Mouse (Mus musculus) liver, embryonic 12.5 days (tissue): ENCODE results near the gene Ube2o. TPM values are rescaled to one million over a fixed set of nuclear protein-coding genes. Genes with fewer than 3 reads are reported as not detected.
"Not testable (repeated sequence)": the region's sequence is repeated elsewhere in the genome, so short reads cannot be mapped to it uniquely, and the experiment has no call there.

Experiments
- ATAC-seq: fragments of 200-750 bp; cut with Nextera tagmentation; 2 replicates; pipeline ENCODE4 v1.8.0; 2017; ENCODE audit warnings: moderate number of reproducible peaks, mild to moderate bottlenecking, moderate library complexity
- H3K27ac ChIP-seq: fragments of 300-500 bp; sonication (generic); 2 replicates; pipeline ENCODE4 v1.5.1; 2016; ENCODE audit warnings: mild to moderate bottlenecking
- H3K27me3 ChIP-seq: fragments of 300-500 bp; sonication (generic); replicated peaks from 2 replicates; pipeline ENCODE4 v1.6.1; 2016; ENCODE audit warnings: mild to moderate bottlenecking, moderate library complexity
- H3K36me3 ChIP-seq: fragments of 300-500 bp; sonication (generic); 2 replicates; pipeline ENCODE4 v1.6.1; 2016; ENCODE audit warnings: mild to moderate bottlenecking, moderate library complexity
- H3K4me1 ChIP-seq: fragments of 300-500 bp; sonication (generic); 2 replicates; pipeline ENCODE4 v1.6.1; 2016
- H3K4me2 ChIP-seq: fragments of 300-500 bp; sonication (generic); 2 replicates; pipeline ENCODE4 v1.6.1; 2016; ENCODE audit warnings: mild to moderate bottlenecking, moderate library complexity
- H3K4me3 ChIP-seq: fragments of 300-500 bp; sonication (generic); 2 replicates; pipeline ENCODE4 v1.5.1; 2016; ENCODE audit warnings: mild to moderate bottlenecking, moderate library complexity
- H3K9ac ChIP-seq: fragments of 300-500 bp; sonication (generic); 2 replicates; pipeline ENCODE4 v1.6.1; 2016; ENCODE audit warnings: mild to moderate bottlenecking, moderate library complexity
- H3K9me3 ChIP-seq: fragments of 300-500 bp; sonication (generic); replicated peaks from 2 replicates; pipeline ENCODE4 v1.6.1; 2016; ENCODE audit warnings: mild to moderate bottlenecking, moderate library complexity
- WGBS: fragments of 180-500 bp; shearing (Covaris S2); methylation state at CpG from one replicate; pipeline ENCODE4 v1.1.7; 2016; ENCODE audit not compliant: insufficient replicate concordance; 5-methylcytosine and 5-hydroxymethylcytosine counted together
- polyA plus RNA-seq: library from polyadenylated mRNA; unstranded; fragments of >200 nt; fragmentation: Nextera tagmentation; extraction: Ambion mirVana; gene quantifications from 2 replicates; pipeline ENCODE4 v1.2.1, GENCODE M21; 2016

The Ube2o gene
- polyA plus RNA-seq, 1 experiment from 2014 or later: 40.2 TPM

- WGBS: 39% methylated on average over 34 of the region's 34 CpGs
- H3K4me3 ChIP-seq: peak overlapping the region; percentile 21
These were observed 82.7 kb downstream of the Ube2o start for GRCm38 (mm10) chr11:116498596-116498995.

DNA sequence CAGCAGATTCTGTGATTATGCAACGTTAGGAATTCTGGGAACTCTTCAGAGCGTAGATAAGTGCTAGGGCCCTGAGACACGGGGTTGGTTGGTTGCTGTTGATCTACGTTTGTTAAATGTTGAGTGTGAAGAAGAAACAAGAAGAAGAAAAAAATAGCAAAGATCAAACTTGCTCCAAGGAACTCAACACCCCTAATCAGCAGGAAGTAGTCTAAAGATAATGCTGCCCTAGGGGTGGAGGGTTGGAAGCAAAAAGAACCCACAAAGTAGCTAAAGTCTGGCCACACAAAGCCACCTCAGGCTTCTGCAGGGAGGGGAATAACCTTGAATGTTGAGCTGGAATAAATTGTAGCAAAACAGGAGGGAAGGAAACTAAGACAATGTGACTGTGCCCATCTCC is 83.9 kb downstream of the Ube2o start:
- H3K27me3 ChIP-seq: no peaks in the 10 kb centered on the region
- no peaks in the 10 kb centered on the region for H3K9me3 ChIP-seq
- no peak overlapping the region for H3K9ac ChIP-seq
- no peak overlapping the region for H3K4me2 ChIP-seq
- peaks cover 36% of the 10 kb centered on the region for H3K4me1 ChIP-seq
- no peak overlapping the region for H3K27ac ChIP-seq
- H3K36me3 ChIP-seq: no peaks in the 10 kb centered on the region
- WGBS: 22% methylated on average over 4 of the region's 4 CpGs
- no peak overlapping the region for H3K4me3 ChIP-seq
- no peak for ATAC-seq

More at GRCm38 (mm10) chr11:116498596-116498995, 82.7 kb downstream of the Ube2o start:
- H3K4me2 ChIP-seq: peak overlapping the region; percentile 58
- H3K36me3 ChIP-seq: no peaks in the 10 kb centered on the region
- H3K27ac ChIP-seq: no peak overlapping the region
- ATAC-seq: no peak
- no peak overlapping the region; the same call in 1 of the 2 replicates for H3K9ac ChIP-seq
- peaks cover 30% of the 10 kb centered on the region for H3K4me1 ChIP-seq
- no peaks in the 10 kb centered on the region for H3K9me3 ChIP-seq
- H3K27me3 ChIP-seq: no peaks in the 10 kb centered on the region

DNA sequence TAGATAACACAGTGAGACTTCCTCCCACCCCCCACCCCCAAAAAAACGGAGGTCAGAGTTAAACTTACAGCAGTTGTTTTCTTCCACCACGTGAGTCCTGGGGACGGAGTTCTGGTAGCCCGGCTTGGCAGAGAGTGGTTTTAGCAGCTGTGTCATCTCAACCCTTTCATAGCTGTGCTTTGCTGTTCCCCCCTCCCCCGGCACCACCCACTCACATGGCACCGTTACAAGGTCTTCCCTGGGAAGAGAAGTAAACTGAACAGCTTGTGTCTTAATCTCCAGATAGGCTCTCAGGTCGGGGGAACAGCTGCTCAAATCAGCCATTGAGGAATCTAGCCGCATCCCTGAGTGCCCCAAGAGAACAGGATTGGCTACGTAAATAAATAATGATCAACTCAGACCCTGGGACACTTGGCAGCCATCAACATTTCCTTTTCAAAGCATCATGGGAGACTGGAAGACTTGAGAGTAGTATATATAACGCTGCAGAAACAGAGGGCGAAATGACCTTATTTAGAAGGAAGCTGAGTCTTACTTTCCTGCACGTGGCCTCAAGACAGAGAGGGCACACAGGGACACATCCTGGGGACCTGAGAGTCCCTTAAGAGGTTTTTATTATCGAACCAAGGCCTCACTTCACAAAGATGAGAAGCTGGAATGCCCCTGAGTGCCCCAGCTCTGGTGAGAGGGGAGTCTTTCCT is 86.6 kb downstream of the Ube2o start:
- 61% methylated on average over 13 of the region's 13 CpGs for WGBS

DNA sequence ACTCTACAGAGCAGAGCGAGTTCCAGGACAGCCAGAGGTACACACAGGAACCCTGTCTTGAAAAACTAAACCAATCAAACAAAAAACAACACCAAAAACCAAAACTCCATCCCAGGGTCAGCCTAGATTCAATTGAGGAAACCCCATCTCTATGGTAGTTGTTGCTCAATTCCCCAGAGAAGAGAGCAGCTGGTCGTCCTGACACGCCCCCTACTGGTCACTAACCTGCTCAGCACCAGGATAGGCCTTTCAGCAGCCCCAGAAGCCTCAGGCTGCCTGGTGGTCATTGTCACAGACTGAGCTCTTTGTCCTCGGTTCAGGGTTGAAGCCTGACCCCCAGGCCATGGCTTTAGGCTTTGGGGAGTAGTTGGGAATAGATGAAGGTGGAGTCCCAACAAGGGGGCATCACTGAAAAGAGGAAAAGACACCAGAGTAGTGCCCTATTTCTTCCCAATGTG is 87.4 kb downstream of the Ube2o start, which contains the start of gene Prpsap1:
TSS of gene Prpsap1 (minus strand) at position 408 of the 458 bp plus-strand sequence.
- Histone ChIP-seq H3K27ac (peak within 1 kb of the TSS; percentile 8; the same call in 1 of the 2 replicates), H3K27me3 (no peaks in the 10 kb centered on the region), H3K9ac (no peak within 1 kb of the TSS), H3K9me3 (0 out of 2 replicates have a peak, but pooled peaks cover 2% of the 10 kb centered on the region), H3K4me1 (peaks cover 36% of the 10 kb centered on the region), H3K4me2 (no peak within 1 kb of the TSS), H3K36me3 (no peaks in the 10 kb centered on the region), H3K4me3 (no peak within 1 kb of the TSS)
- WGBS: 25% methylated on average over 4 of the region's 4 CpGs
- ATAC-seq: 0 out of 2 replicates have a peak, but pooled peaks have one; percentile 16

More for the DNA sequence above, 86.6 kb downstream of the Ube2o start:
- H3K27me3 ChIP-seq: no peaks in the 10 kb centered on the region
- no peaks in the 10 kb centered on the region for H3K9me3 ChIP-seq
- ATAC-seq: no peak
- H3K4me2 ChIP-seq: no peak overlapping the region
- H3K4me1 ChIP-seq: peaks cover 29% of the 10 kb centered on the region
- H3K27ac ChIP-seq: peak overlapping the region; percentile 8; the same call in 1 of the 2 replicates
- H3K36me3 ChIP-seq: no peaks in the 10 kb centered on the region
- H3K4me3 ChIP-seq: no peak overlapping the region
- H3K9ac ChIP-seq: no peak overlapping the region

DNA sequence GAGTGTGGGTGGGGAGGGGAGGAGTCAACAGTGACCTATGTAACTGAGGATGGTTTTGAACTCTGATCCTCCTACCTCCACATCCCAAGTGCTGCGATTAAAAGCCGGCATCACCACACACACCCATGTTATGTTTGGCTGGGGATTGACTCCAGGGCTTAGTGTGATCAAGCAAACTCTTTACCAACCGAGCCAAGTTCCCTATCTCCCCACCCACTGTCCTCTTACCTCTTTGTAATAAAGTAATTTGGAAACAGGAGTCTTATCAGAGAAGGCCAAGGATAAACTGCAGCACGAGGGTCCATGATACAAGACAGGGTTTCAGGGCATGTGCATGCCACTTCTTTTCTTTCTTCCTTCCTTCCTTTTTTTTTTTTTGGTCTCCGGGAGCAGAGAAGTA is 88.1 kb downstream of the Ube2o start:
- no peak overlapping the region for H3K9ac ChIP-seq
- no peak overlapping the region for H3K27ac ChIP-seq
- no peak overlapping the region for H3K4me2 ChIP-seq
- 0 out of 2 replicates have a peak, but pooled peaks cover 6% of the 10 kb centered on the region for H3K9me3 ChIP-seq
- no peak for ATAC-seq
- no peaks in the 10 kb centered on the region for H3K27me3 ChIP-seq
- 54% methylated on average over 5 of the region's 5 CpGs for WGBS
- peaks cover 4% of the 10 kb centered on the region; the same call in 1 of the 2 replicates for H3K36me3 ChIP-seq
- no peak overlapping the region for H3K4me3 ChIP-seq
- peaks cover 34% of the 10 kb centered on the region for H3K4me1 ChIP-seq

DNA sequence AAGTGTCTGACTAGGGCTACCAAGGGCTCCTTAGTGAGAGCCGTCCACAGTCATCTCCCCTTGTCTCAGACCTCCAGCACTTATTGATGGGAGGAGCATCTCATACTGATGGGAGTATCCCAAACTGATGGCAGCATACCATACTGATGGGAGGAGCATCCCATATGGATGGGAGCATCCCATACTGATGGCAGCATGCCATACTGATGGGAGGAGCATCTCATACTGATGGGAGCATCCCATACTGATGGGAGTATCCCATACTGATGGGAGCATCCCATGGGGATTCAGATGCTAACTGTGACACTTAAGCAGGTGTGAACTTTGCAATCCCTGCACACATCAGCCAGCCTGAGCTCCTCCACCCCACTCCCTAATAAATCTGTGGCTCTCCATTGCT is 88.7 kb downstream of the Ube2o start:
- not testable (repeated sequence) for H3K4me3 ChIP-seq, H3K9ac ChIP-seq, ATAC-seq, H3K27me3 ChIP-seq, H3K9me3 ChIP-seq, H3K4me2 ChIP-seq, H3K27ac ChIP-seq
- WGBS: 60% methylated on average over 1 of the region's 1 CpGs
- Histone ChIP-seq H3K4me1 (peaks cover 34% of the 10 kb centered on the region), H3K36me3 (peaks cover 11% of the 10 kb centered on the region)

- no peaks in the 10 kb centered on the region for H3K27me3 ChIP-seq
- H3K36me3 ChIP-seq: peaks cover 22% of the 10 kb centered on the region
- H3K9me3 ChIP-seq: 0 out of 2 replicates have a peak, but pooled peaks cover 6% of the 10 kb centered on the region
- no peak overlapping the region for H3K4me3 ChIP-seq
- H3K4me2 ChIP-seq: peak overlapping the region; percentile 96
- H3K9ac ChIP-seq: no peak overlapping the region
- no peak overlapping the region for H3K27ac ChIP-seq
- peaks cover 30% of the 10 kb centered on the region for H3K4me1 ChIP-seq
- 59% methylated on average over 6 of the region's 6 CpGs for WGBS
- no peak for ATAC-seq
These were observed 89.9 kb downstream of the Ube2o start for GRCm38 (mm10) chr11:116491338-116491737.

DNA sequence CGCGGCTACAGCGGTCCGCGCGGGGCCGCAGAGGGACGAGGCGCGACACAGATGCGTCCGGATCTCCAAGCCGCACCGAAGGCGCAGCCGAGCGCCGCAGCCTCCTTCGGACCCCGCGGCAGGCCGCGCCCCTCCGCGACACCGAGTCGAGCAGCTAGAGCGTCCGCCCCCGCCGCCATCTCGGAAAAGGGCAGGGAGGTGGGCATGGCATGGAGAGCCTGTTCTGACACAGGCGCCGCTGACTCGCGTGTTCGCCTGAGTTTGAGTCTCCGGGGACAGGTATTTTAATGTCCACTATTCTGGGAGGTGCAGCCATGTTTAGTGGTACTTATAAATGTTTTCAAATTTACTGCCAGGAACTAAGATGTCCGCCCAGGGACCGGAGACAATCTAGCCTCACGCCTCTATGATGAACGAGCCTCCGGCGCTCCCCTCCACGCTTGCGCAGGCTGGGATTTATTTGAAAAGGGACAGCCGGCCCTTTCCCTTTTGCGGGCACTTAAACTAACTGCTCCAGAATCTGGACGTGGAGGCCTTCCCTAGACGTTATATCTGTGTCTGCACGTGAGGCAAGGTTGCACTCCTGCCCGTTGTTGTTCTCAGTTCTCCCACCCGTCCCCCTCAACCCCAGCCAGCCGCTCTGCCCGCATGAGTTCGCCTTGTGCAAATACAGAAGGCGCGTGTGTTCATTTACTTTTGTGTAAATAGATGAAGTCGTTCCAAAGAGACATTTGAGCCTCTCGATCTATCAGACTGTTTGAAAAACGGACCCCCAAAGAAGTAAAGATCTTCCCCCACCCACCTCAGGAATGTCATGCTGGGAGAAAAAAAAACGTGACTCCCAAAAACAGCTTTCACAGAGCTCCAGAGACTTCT is 90.8 kb downstream of the Ube2o start:
- no peaks in the 10 kb centered on the region for H3K27me3 ChIP-seq

DNA sequence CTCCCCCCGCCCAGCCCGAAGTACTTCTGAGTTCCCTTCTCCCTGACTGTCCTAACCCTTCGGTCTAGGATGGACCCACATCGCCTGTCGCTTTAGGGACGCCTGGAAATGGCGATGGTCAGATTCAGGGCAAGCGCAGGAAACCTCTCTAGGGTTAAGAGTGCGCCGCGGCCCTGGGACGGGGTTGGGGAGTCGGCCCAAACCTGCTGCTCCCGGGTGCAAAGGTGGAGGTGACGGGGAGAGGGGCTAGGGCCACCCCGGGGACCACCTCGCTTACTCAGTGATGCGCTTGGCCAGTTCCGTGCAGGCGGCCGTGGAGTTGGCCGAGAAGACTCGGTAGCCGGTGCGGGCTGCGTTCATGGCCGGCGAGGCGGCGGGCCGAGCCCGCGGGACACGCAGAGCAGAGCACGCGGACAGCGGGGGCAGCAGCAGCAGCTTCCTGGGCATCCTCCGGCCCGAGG is 91.4 kb downstream of the Ube2o start:
- H3K4me3 ChIP-seq: peak overlapping the region; percentile 93
- H3K4me1 ChIP-seq: peaks cover 30% of the 10 kb centered on the region
- H3K27me3 ChIP-seq: no peaks in the 10 kb centered on the region
- H3K4me2 ChIP-seq: peak overlapping the region; percentile 96
- peaks cover 38% of the 10 kb centered on the region for H3K36me3 ChIP-seq
- H3K27ac ChIP-seq: peak overlapping the region; percentile 84
- H3K9me3 ChIP-seq: 0 out of 2 replicates have a peak, but pooled peaks cover 6% of the 10 kb centered on the region
- H3K9ac ChIP-seq: peak overlapping the region; percentile 93
- ATAC-seq: peak; percentile 27
- under 1% methylated on average over 29 of the region's 39 CpGs for WGBS

More for the DNA sequence above, 90.8 kb downstream of the Ube2o start:
- peak; percentile 91 for ATAC-seq
- peak overlapping the region; percentile 93 for H3K9ac ChIP-seq
- H3K9me3 ChIP-seq: 0 out of 2 replicates have a peak, but pooled peaks cover 6% of the 10 kb centered on the region
- H3K4me2 ChIP-seq: peak overlapping the region; percentile 96
- H3K4me1 ChIP-seq: peaks cover 30% of the 10 kb centered on the region
- peak overlapping the region; percentile 84 for H3K27ac ChIP-seq
- H3K36me3 ChIP-seq: peaks cover 31% of the 10 kb centered on the region
- peak overlapping the region; percentile 93 for H3K4me3 ChIP-seq
- under 1% methylated on average over 61 of the region's 62 CpGs for WGBS

DNA sequence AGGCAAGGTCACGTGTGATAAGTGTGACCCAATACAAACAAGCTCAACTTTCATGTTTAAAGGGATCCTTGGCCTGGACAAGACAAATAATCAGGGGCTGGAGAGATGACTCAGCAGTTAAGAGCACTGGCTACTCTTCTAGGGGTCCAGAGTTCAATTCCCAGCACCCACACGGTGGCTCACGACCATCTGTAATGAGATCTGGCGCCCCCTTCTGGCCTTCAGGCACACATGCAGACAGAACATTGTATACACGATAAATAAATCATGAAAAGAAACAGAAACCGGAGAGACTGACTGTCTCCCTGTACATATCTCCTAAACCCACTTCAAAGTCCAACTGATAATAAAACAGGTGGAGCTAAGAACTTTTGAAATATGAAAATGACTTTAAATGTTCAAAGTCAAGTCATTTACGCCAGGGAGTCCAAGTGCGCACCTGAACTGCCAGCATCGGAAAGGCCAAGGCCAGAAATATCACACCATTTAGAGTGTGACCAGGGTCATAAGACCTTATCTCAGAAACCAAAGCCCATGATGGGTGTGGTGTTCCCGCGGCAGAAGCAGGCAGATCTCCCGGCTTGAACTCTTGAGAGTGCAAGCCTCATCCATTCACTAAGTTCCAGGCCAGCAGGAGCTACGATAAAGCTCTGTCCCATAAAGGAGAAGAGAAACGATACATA is 92.4 kb downstream of the Ube2o start:
- Histone ChIP-seq H3K4me2 (peak overlapping the region; percentile 96), H3K27me3 (no peaks in the 10 kb centered on the region), H3K4me1 (peaks cover 25% of the 10 kb centered on the region), H3K9ac (peak overlapping the region; percentile 93), H3K4me3 (peak overlapping the region; percentile 93), H3K27ac (no peak overlapping the region), H3K36me3 (peaks cover 48% of the 10 kb centered on the region), H3K9me3 (0 out of 2 replicates have a peak, but pooled peaks cover 6% of the 10 kb centered on the region)
- no peak for ATAC-seq
- 59% methylated on average over 14 of the region's 14 CpGs for WGBS

DNA sequence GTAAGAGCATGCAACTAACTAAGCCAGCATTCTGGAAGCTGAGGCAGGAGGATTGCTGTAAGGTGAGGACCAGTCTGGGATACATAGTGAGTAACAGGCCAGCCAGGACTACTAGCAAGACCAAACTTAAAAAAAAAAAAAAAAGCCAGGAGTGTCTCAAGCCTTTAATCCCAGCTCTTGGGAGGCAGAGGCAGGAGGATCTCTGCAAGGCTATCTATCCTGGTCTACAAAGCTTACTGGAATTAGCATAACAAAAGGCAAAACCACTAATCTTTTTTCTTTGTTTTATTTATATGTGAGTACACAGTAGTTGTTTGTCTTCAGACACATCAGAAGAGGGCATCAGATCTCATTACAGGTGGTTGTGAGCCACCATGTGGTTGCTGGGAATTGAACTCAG is 93.0 kb downstream of the Ube2o start:
- no peak overlapping the region for H3K4me2 ChIP-seq
- no peak for ATAC-seq
- H3K9ac ChIP-seq: no peak overlapping the region
- no peak overlapping the region for H3K27ac ChIP-seq
- H3K4me1 ChIP-seq: peaks cover 19% of the 10 kb centered on the region
- H3K9me3 ChIP-seq: 0 out of 2 replicates have a peak, but pooled peaks cover 6% of the 10 kb centered on the region
- H3K4me3 ChIP-seq: no peak overlapping the region
- peaks cover 54% of the 10 kb centered on the region for H3K36me3 ChIP-seq
- no peaks in the 10 kb centered on the region for H3K27me3 ChIP-seq
